Mouse (Mus musculus): ENCODE results near the gene Bhmt2. TPM values are rescaled to one million over a fixed set of nuclear protein-coding genes. Genes with fewer than 3 reads are reported as not detected.

Bhmt2 gene
- polyA plus RNA-seq, 1 experiment from 2014 or later = 0.94 TPM

- no peaks in the 10 kb centered on the region for H3K27me3 ChIP-seq (replicated peaks; ENCODE audit: control insufficient read depth, insufficient read depth, low read length)
- H3K9me3 ChIP-seq (ENCODE audit: control insufficient read depth, low read length) = no peaks in the 10 kb centered on the region
- no peaks in the 10 kb centered on the region for H3K4me1 ChIP-seq (ENCODE audit: control insufficient read depth, insufficient read depth, low read length)
- no peak for ATAC-seq
- 94% methylated on average over 4 of the region's 4 CpGs for WGBS
- no peaks in the 10 kb centered on the region for H3K36me3 ChIP-seq (ENCODE audit: control insufficient read depth, insufficient read depth, low read length)
- H3K9ac ChIP-seq (ENCODE audit: low read depth, low read length) = no peak overlapping the region
- H3K4me2 ChIP-seq (ENCODE audit: low read depth, low read length) = no peak overlapping the region
- H3K27ac ChIP-seq (ENCODE audit: low read length) = no peak overlapping the region
- no peak overlapping the region for H3K4me3 ChIP-seq (ENCODE audit: low read length)
These were observed 6.5 kb downstream of the Bhmt2 start for GRCm38 (mm10) chr13:93667586-93667985.

DNA sequence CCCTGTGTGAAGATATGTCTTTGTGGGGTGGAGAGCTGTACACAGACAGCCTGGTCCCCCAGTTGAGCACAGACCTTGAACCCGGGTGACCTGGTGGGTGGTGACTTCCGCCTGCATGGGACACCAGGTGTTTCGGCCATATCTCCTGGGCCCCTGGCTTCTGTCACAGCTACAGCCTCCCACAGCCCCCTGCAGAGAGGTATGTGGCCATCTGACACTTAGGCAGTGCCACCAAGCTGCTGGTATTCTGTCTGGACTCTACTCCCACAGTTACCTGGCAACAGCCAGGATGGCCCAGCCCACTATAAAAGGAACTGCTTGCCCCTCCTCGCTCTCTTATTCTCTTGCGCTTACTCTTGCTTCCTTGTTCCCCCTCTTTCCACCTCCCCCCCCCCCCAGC lies 16.2 kb downstream of the Bhmt2 start:
- no peak for ATAC-seq
- H3K36me3 ChIP-seq (ENCODE audit: control insufficient read depth, insufficient read depth, low read length) = no peaks in the 10 kb centered on the region
- H3K27ac ChIP-seq (ENCODE audit: low read length) = no peak overlapping the region
- no peak overlapping the region for H3K9ac ChIP-seq (ENCODE audit: low read depth, low read length)
- WGBS = 74% methylated on average over 5 of the region's 5 CpGs
- no peak overlapping the region for H3K4me2 ChIP-seq (ENCODE audit: low read depth, low read length)
- H3K27me3 ChIP-seq (replicated peaks; ENCODE audit: control insufficient read depth, insufficient read depth, low read length) = no peaks in the 10 kb centered on the region
- H3K9me3 ChIP-seq (ENCODE audit: control insufficient read depth, low read length) = no peaks in the 10 kb centered on the region; the same call in 1 of the 2 replicates
- no peak overlapping the region for H3K4me3 ChIP-seq (ENCODE audit: low read length)
- H3K4me1 ChIP-seq (ENCODE audit: control insufficient read depth, insufficient read depth, low read length) = no peaks in the 10 kb centered on the region

- H3K4me3 ChIP-seq (ENCODE audit: low read length) = no peak overlapping the region
- H3K36me3 ChIP-seq (ENCODE audit: control insufficient read depth, insufficient read depth, low read length) = no peaks in the 10 kb centered on the region
- H3K4me2 ChIP-seq (ENCODE audit: low read depth, low read length) = no peak overlapping the region
- 86% methylated on average over 6 of the region's 6 CpGs for WGBS
- H3K9me3 ChIP-seq (ENCODE audit: control insufficient read depth, low read length) = no peaks in the 10 kb centered on the region; the same call in 1 of the 2 replicates
- ATAC-seq = no peak
- H3K27me3 ChIP-seq (replicated peaks; ENCODE audit: control insufficient read depth, insufficient read depth, low read length) = no peaks in the 10 kb centered on the region
- no peak overlapping the region for H3K9ac ChIP-seq (ENCODE audit: low read depth, low read length)
- no peak overlapping the region for H3K27ac ChIP-seq (ENCODE audit: low read length)
- no peaks in the 10 kb centered on the region for H3K4me1 ChIP-seq (ENCODE audit: control insufficient read depth, insufficient read depth, low read length)
These were observed 20.7 kb downstream of the Bhmt2 start for GRCm38 (mm10) chr13:93653382-93653781.

DNA sequence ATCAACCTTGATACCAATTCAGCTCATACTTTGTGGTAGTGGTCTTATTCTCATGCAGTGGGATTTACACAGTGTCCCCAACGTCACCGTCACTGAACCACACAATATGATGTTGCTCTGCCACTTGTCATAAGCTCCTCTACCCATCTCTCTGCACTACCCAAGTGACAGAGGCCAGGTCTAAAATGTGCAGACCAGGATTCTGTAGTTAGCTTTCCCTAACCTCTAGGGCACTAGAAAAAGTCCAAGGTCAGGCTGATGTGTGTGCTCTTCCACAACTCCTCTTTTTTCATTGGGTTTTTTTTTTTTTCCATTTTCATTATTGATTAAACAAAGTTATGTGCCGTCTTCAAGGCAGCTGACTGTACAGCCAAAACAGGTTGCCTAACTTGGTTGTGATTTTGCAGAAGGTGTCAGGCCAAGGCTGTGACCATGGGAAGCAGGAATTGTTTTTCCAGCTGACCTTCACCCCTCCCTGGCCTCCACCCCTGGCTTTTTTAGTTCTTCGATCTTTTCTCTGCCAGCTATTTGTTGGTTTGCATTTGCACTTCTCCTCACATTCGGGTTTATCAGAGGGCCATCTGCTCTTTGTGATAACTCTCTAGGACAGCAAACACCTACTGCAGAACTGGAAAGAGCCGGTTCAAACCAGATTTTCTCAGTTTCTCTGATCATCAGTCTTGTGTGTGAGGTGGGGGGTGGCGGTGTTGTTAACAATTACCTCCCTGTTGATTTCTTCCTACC lies 25.5 kb downstream of the Bhmt2 start:
- no peak overlapping the region for H3K4me3 ChIP-seq (ENCODE audit: low read length)
- H3K9me3 ChIP-seq (ENCODE audit: control insufficient read depth, low read length) = no peaks in the 10 kb centered on the region
- peak; percentile 52; the same call in 1 of the 2 replicates for ATAC-seq
- H3K27ac ChIP-seq (ENCODE audit: low read length) = no peak overlapping the region
- no peak overlapping the region for H3K4me2 ChIP-seq (ENCODE audit: low read depth, low read length)
- no peaks in the 10 kb centered on the region for H3K27me3 ChIP-seq (replicated peaks; ENCODE audit: control insufficient read depth, insufficient read depth, low read length)
- H3K36me3 ChIP-seq (ENCODE audit: control insufficient read depth, insufficient read depth, low read length) = no peaks in the 10 kb centered on the region
- no peak overlapping the region for H3K9ac ChIP-seq (ENCODE audit: low read depth, low read length)
- WGBS = 66% methylated on average over 7 of the region's 7 CpGs
- H3K4me1 ChIP-seq (ENCODE audit: control insufficient read depth, insufficient read depth, low read length) = no peaks in the 10 kb centered on the region

GRCm38 (mm10) chr13:93639636-93640035 lies 34.5 kb downstream of the Bhmt2 start:
- Histone ChIP-seq H3K36me3 (ENCODE audit: control insufficient read depth, insufficient read depth, low read length) (no peaks in the 10 kb centered on the region), H3K27ac (ENCODE audit: low read length) (no peak overlapping the region), H3K4me3 (ENCODE audit: low read length) (no peak overlapping the region), H3K4me2 (ENCODE audit: low read depth, low read length) (no peak overlapping the region), H3K9ac (ENCODE audit: low read depth, low read length) (no peak overlapping the region), H3K4me1 (ENCODE audit: control insufficient read depth, insufficient read depth, low read length) (no peaks in the 10 kb centered on the region), H3K27me3 (replicated peaks; ENCODE audit: control insufficient read depth, insufficient read depth, low read length) (no peaks in the 10 kb centered on the region), H3K9me3 (ENCODE audit: control insufficient read depth, low read length) (no peaks in the 10 kb centered on the region)
- WGBS = 59% methylated on average over 4 of the region's 4 CpGs
- ATAC-seq = no peak

DNA sequence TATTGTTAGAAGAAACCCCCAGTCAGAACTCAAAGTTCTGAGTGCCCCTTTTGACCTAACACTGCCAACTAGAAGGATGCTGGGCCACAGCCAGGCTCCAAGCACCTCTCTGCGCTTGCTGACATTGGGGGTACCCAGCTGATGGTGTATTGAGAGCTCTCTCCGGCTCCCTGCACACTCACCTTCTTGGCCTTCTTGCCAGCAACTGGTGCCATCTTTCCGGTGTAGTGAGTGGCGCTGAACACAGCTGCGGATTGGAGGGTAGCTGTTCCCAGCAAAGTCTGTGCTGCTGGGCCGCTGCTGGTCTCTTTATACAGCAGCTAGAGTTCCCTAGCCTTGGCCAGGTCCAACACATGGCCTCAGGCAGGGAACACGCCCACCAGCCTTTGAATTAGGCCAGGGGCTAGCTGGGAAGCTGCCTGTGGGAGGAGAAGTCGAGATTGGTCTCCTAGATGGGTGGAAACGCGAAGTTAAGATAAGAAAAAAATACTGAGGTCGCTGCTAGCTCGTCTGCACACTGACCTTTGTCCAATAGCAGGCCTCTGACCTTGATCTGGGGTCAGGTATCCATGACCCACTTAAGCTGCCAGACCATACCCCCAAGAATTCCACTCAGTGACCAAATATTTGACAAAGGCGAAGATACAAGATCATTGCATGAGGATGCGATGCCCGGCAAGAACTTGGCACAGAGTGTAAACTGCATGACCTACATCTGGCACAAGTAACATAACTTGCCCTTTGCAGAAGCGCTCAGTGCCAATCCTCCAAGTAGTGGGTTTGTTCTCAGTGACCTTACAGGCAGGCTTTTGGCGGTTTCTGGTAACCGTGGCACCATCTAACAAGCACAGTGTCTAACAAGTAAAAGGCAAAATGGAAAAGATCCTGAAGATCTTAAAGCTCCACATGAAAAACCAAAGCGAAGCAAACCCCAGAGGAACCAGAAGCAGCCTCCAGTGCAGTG lies 36.5 kb downstream of the Bhmt2 start, which contains the start of gene Bhmt:
Bhmt (minus strand) TSS at position 680 of the 964 bp plus-strand sequence.
- no peak within 1 kb of the TSS for H3K9ac ChIP-seq (ENCODE audit: low read depth, low read length)
- H3K4me1 ChIP-seq (ENCODE audit: control insufficient read depth, insufficient read depth, low read length) = no peaks in the 10 kb centered on the region
- WGBS = 65% methylated on average over 19 of the region's 19 CpGs
- H3K4me2 ChIP-seq (ENCODE audit: low read depth, low read length) = no peak within 1 kb of the TSS
- H3K4me3 ChIP-seq (ENCODE audit: low read length) = no peak within 1 kb of the TSS
- no peaks in the 10 kb centered on the region for H3K27me3 ChIP-seq (replicated peaks; ENCODE audit: control insufficient read depth, insufficient read depth, low read length)
- H3K9me3 ChIP-seq (ENCODE audit: control insufficient read depth, low read length) = no peaks in the 10 kb centered on the region
- no peaks in the 10 kb centered on the region for H3K36me3 ChIP-seq (ENCODE audit: control insufficient read depth, insufficient read depth, low read length)
- 0 out of 2 replicates have a peak, but pooled peaks have one; percentile 36 for ATAC-seq
- no peak within 1 kb of the TSS for H3K27ac ChIP-seq (ENCODE audit: low read length)

GRCm38 (mm10) chr13:93636561-93636960 lies 37.5 kb downstream of the Bhmt2 start:
- Histone ChIP-seq H3K27me3 (replicated peaks; ENCODE audit: control insufficient read depth, insufficient read depth, low read length) (no peaks in the 10 kb centered on the region), H3K36me3 (ENCODE audit: control insufficient read depth, insufficient read depth, low read length) (no peaks in the 10 kb centered on the region), H3K9me3 (ENCODE audit: control insufficient read depth, low read length) (no peaks in the 10 kb centered on the region), H3K4me1 (ENCODE audit: control insufficient read depth, insufficient read depth, low read length) (no peaks in the 10 kb centered on the region), H3K4me3 (ENCODE audit: low read length) (no peak overlapping the region), H3K9ac (ENCODE audit: low read depth, low read length) (no peak overlapping the region), H3K27ac (ENCODE audit: low read length) (no peak overlapping the region), H3K4me2 (ENCODE audit: low read depth, low read length) (no peak overlapping the region)
- 81% methylated on average over 1 of the region's 1 CpGs for WGBS
- ATAC-seq = no peak

GRCm38 (mm10) chr13:93632927-93633326 lies 41.2 kb downstream of the Bhmt2 start:
- no peaks in the 10 kb centered on the region for H3K27me3 ChIP-seq (replicated peaks; ENCODE audit: control insufficient read depth, insufficient read depth, low read length)
- H3K4me3 ChIP-seq (ENCODE audit: low read length) = no peak overlapping the region
- H3K27ac ChIP-seq (ENCODE audit: low read length) = no peak overlapping the region
- 79% methylated on average over 5 of the region's 5 CpGs for WGBS
- H3K4me1 ChIP-seq (ENCODE audit: control insufficient read depth, insufficient read depth, low read length) = no peaks in the 10 kb centered on the region
- no peak for ATAC-seq
- H3K36me3 ChIP-seq (ENCODE audit: control insufficient read depth, insufficient read depth, low read length) = no peaks in the 10 kb centered on the region
- no peak overlapping the region for H3K9ac ChIP-seq (ENCODE audit: low read depth, low read length)
- no peaks in the 10 kb centered on the region for H3K9me3 ChIP-seq (ENCODE audit: control insufficient read depth, low read length)
- no peak overlapping the region for H3K4me2 ChIP-seq (ENCODE audit: low read depth, low read length)

DNA sequence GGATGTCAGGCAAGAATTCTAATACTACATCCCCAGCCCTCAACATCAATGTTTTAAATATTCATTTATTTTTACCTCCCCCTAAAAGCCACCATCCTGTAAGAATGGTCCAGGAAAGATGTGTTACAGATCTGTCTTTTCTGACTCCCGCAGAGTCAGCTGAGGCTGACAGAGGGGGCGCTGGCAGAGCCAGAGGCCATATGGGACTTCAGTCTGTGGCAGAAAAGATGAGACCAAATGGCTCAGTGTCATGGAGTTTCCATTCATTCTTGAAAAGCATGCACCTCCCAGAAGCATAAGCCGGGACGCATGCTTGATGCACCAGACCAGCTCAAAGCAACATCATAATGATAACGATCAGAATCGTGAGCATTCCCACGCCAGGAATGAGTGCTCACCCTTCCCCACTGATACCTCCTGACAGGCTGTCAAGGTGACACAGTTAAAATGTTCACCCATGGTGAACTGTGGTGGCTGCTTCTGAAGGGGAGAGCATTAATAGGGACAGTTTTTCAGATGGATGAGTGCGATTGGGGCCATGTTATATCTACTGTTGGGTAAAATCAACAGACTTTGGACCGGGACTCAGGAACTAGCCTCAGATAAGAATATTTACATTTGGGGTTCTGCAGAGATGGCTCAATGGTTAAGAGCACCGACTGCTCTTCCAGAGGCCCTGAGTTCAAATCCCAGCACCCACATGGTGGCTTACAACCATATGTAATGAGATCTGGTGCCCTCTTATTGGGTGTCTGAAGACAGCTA lies 43.0 kb downstream of the Bhmt2 start:
- 76% methylated on average over 10 of the region's 10 CpGs for WGBS
- no peaks in the 10 kb centered on the region for H3K9me3 ChIP-seq (ENCODE audit: control insufficient read depth, low read length)
- no peak for ATAC-seq
- no peaks in the 10 kb centered on the region for H3K27me3 ChIP-seq (replicated peaks; ENCODE audit: control insufficient read depth, insufficient read depth, low read length)
- no peak overlapping the region for H3K4me2 ChIP-seq (ENCODE audit: low read depth, low read length)
- no peaks in the 10 kb centered on the region for H3K36me3 ChIP-seq (ENCODE audit: control insufficient read depth, insufficient read depth, low read length)
- H3K9ac ChIP-seq (ENCODE audit: low read depth, low read length) = no peak overlapping the region
- H3K4me1 ChIP-seq (ENCODE audit: control insufficient read depth, insufficient read depth, low read length) = no peaks in the 10 kb centered on the region
- no peak overlapping the region for H3K27ac ChIP-seq (ENCODE audit: low read length)
- no peak overlapping the region for H3K4me3 ChIP-seq (ENCODE audit: low read length)
